Mouse (Mus musculus): ENCODE results near the gene Fpr3. TPM values are rescaled to one million over a fixed set of nuclear protein-coding genes. Genes with fewer than 3 reads are reported as not detected.

The Fpr3 gene
- polyA plus RNA-seq (2014; fragmentation: Illumina TruSeq; extraction: RNeasy Lipid Tissue Mini Kit (QIAGEN cat#74804)), result not detected

DNA sequence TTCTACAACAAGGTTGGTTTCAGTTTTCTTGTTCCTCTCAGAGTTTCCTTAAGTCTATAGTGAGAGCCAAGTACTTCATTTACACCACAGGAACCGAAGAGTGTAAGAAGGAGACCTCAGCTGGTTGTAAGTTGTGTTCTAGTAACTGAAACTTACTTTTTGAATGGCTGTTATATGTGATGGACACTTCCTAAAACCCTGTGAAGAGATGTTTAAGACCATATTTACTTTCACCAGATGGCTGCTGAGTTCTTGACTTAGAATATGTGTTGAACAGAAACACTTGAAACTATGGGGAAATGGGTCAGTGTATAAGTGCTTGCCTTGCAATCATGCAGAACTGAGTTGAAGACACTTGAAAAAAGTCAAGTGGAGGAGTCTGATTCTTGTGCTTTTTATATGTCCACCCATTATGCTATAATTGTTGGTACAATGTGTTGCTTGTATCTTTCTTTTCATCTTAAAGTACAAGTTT, at the start of gene Fpr3, which contains the start of gene Fpr2:
Fpr3 (plus strand) TSS at position 79 of the 475 bp plus-strand sequence.
Fpr2 (plus strand) TSS at position 51 of the 475 bp plus-strand sequence.

DNA sequence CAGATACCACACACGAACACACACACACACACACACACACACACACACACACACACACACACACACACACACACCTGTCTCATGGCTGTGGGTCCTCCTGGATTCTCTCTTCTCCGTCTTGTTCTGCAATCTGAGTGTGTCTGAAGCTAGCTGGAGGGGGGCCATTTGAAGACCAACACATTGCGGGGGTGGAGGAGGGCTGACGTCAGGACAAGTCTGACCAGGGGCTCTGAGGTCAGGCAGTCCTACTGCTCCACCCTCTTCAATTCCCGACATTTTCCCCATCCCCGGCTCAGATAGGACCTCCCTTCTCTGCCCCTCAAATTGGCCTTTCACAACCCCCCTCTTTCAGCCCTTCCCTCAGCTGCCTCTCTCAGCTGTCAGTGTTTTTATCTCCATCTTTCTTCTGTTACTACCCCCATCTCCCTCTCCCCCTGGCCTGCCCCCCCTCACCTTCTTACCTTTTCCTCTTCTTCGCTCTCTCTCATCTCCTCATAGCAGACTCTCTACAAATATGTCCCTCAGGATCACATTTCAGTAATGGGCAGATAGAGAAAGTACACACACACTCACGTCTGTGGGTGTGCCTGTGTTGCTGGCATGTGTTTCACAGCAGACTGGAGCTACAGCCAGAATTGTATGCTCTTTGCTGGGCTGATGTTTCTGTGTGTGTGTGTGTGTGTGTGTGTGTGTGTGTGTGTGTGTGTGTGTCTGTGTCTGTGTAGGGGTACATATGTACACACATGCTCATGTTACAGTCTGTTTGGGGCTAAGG, 32.4 kb upstream of the Fpr3 start, which contains the start of gene Has1:
Has1 (minus strand) TSS at position 142 of the 775 bp plus-strand sequence.

DNA sequence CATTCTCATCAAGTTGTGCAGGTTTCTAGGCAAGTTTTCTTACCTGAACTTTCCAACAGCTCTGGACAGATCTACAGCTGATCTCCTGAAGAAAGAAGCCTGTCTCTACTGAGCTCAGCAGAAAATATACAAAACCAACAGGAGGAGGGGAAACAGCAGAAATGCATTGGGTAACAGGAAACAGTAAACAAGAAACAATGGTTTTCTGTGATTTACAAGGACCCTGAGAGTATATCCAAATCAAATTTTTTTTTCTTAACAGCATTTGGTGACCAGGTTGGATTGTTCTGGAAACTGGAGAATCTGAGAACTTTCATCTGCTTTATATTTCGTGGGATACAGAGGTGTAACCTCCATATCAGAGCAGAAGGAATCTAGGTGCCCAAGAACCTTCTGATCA, 3.8 kb upstream of the Fpr3 start, which contains the start of gene Fpr1:
Fpr1 (minus strand) TSS at position 101 of the 400 bp plus-strand sequence.

Other genes with a start within 250 kb of the Fpr3 start
- gene Vmn2r90, start 184.1 kb upstream of the Fpr3 start, polyA plus RNA-seq (2014; fragmentation: Illumina TruSeq; extraction: RNeasy Lipid Tissue Mini Kit (QIAGEN cat#74804)), result not detected
- gene Spaca6, start 60.7 kb upstream of the Fpr3 start, polyA plus RNA-seq (2014; fragmentation: Illumina TruSeq; extraction: RNeasy Lipid Tissue Mini Kit (QIAGEN cat#74804)), result 29.2 TPM
- not detected for gene Has1, start 32.6 kb upstream of the Fpr3 start, polyA plus RNA-seq (2014; fragmentation: Illumina TruSeq; extraction: RNeasy Lipid Tissue Mini Kit (QIAGEN cat#74804))
- 0.71 TPM for gene Fpr1, start 3.9 kb upstream of the Fpr3 start, polyA plus RNA-seq (2014; fragmentation: Illumina TruSeq; extraction: RNeasy Lipid Tissue Mini Kit (QIAGEN cat#74804))
- gene Fpr2, start within 50 bp of the Fpr3 start, polyA plus RNA-seq (2014; fragmentation: Illumina TruSeq; extraction: RNeasy Lipid Tissue Mini Kit (QIAGEN cat#74804)), result 2.3 TPM
- not detected for gene Fpr-rs4, start 133.9 kb downstream of the Fpr3 start, polyA plus RNA-seq (2014; fragmentation: Illumina TruSeq; extraction: RNeasy Lipid Tissue Mini Kit (QIAGEN cat#74804))
- not detected for gene Vmn2r124, start 161.6 kb downstream of the Fpr3 start, polyA plus RNA-seq (2014; fragmentation: Illumina TruSeq; extraction: RNeasy Lipid Tissue Mini Kit (QIAGEN cat#74804))
- gene Vmn2r91, start 197.2 kb downstream of the Fpr3 start, polyA plus RNA-seq (2014; fragmentation: Illumina TruSeq; extraction: RNeasy Lipid Tissue Mini Kit (QIAGEN cat#74804)), result not detected

Data from ovary, adult 10 weeks (tissue).